Mouse (Mus musculus) stomach, postnatal 0 days (tissue): ENCODE data around the gene Tex13b.

Experiments
- CTCF ChIP-seq: IDR thresholded peaks from 2 replicates; pipeline ENCODE4 v1.5.1; 2016; ENCODE audit warnings: antibody characterized with exemption, low read depth, mild to moderate bottlenecking, moderate library complexity
- EP300 ChIP-seq: optimal IDR thresholded peaks from 2 replicates; pipeline ENCODE3; 2016; ENCODE audit warnings: antibody characterized with exemption

- TF ChIP-seq CTCF (no peak), EP300 (no peak)
These were observed 43.4 kb downstream of the Tex13b start for GRCm38 (mm10) chrX:140769794-140770193.
